Mouse (Mus musculus) heart, embryonic 10.5 days (tissue): ENCODE measurements around the gene Gns. TPM values are rescaled to one million over a fixed set of nuclear protein-coding genes. Genes with fewer than 3 reads are reported as not detected.
"Not testable (repeated sequence)": the region's sequence is repeated elsewhere in the genome, so short reads cannot be mapped to it uniquely, and the experiment has no call there.

Experiments
- DNase-seq: peaks from one replicate; pipeline ENCODE4 v3.0.0-alpha.2; 2017; ENCODE audit warnings: low spot score
- H3K27ac ChIP-seq: fragments of 300-500 bp; sonication (generic); 2 replicates; pipeline ENCODE4 v1.5.1; 2016; ENCODE audit warnings: mild to moderate bottlenecking
- H3K27me3 ChIP-seq: fragments of 300-500 bp; sonication (generic); 2 replicates; pipeline ENCODE4 v1.6.1; 2016; ENCODE audit warnings: mild to moderate bottlenecking; ENCODE audit not compliant: poor library complexity, insufficient read depth, severe bottlenecking
- H3K36me3 ChIP-seq: fragments of 300-500 bp; sonication (generic); 2 replicates; pipeline ENCODE4 v1.6.1; 2016; ENCODE audit warnings: mild to moderate bottlenecking, moderate library complexity
- H3K4me1 ChIP-seq: fragments of 300-500 bp; sonication (generic); 2 replicates; pipeline ENCODE4 v1.6.1; 2016; ENCODE audit warnings: mild to moderate bottlenecking
- H3K4me3 ChIP-seq: fragments of 300-500 bp; sonication (generic); 2 replicates; pipeline ENCODE4 v1.5.1; 2016; ENCODE audit warnings: mild to moderate bottlenecking, moderate library complexity
- H3K9me3 ChIP-seq: fragments of 300-500 bp; sonication (generic); 2 replicates; pipeline ENCODE4 v1.6.1; 2016; ENCODE audit warnings: mild to moderate bottlenecking, moderate library complexity
- WGBS: fragments of 180-500 bp; shearing (Covaris S2); methylation state at CpG from one replicate; pipeline ENCODE4 v1.1.7; 2016; 5-methylcytosine and 5-hydroxymethylcytosine counted together
- polyA plus RNA-seq: library from polyadenylated mRNA; unstranded; fragments of >200 nt; fragmentation: Nextera tagmentation; extraction: Ambion mirVana; gene quantifications from 2 replicates; pipeline ENCODE4 v1.2.1, GENCODE M21; 2016

Gene Gns
- 31.4 and 33.6 TPM in 2 replicates for polyA plus RNA-seq

GRCm38 (mm10) chr10:121364801-121365564 is at the start of gene Gns:
Gene Gns, plus strand, starts transcription at chr10:121365090.
- Histone ChIP-seq H3K27me3 (no peaks in the 10 kb centered on the region), H3K36me3 (peaks cover 11% of the 10 kb centered on the region), H3K4me3 (peak within 1 kb of the TSS; percentile 94), H3K27ac (peak within 1 kb of the TSS; percentile 91), H3K4me1 (peaks cover 18% of the 10 kb centered on the region), H3K9me3 (no peaks in the 10 kb centered on the region)
- DNase-seq, result peak; percentile 97
- under 1% methylated on average over 72 of the region's 72 CpGs for WGBS

- no peaks in the 10 kb centered on the region for H3K9me3 ChIP-seq
- H3K4me1 ChIP-seq, result peaks cover 12% of the 10 kb centered on the region
- no peak overlapping the region for H3K27ac ChIP-seq
- peaks cover 59% of the 10 kb centered on the region for H3K27me3 ChIP-seq
- WGBS, result 25% methylated on average over 27 of the region's 27 CpGs
- peak overlapping the region; percentile 35; the same call in 1 of the 2 replicates for H3K4me3 ChIP-seq
- DNase-seq, result no peak
- H3K36me3 ChIP-seq, result no peaks in the 10 kb centered on the region; the same call in 1 of the 2 replicates
These were observed 49.3 kb upstream of the Gns start for GRCm38 (mm10) chr10:121315321-121316283.

GRCm38 (mm10) chr10:121316361-121316760 is 48.5 kb upstream of the Gns start:
- peaks cover 52% of the 10 kb centered on the region for H3K27me3 ChIP-seq
- DNase-seq, result no peak
- no peaks in the 10 kb centered on the region for H3K9me3 ChIP-seq
- WGBS, result 76% methylated on average over 10 of the region's 10 CpGs
- no peak overlapping the region for H3K4me3 ChIP-seq
- H3K27ac ChIP-seq, result no peak overlapping the region
- H3K4me1 ChIP-seq, result peaks cover 6% of the 10 kb centered on the region; the same call in 1 of the 2 replicates
- no peaks in the 10 kb centered on the region; the same call in 1 of the 2 replicates for H3K36me3 ChIP-seq

GRCm38 (mm10) chr10:121318397-121318950 is 46.4 kb upstream of the Gns start:
- Histone ChIP-seq H3K9me3 (no peaks in the 10 kb centered on the region), H3K27me3 (peaks cover 31% of the 10 kb centered on the region), H3K4me3 (no peak overlapping the region), H3K36me3 (no peaks in the 10 kb centered on the region; the same call in 1 of the 2 replicates), H3K4me1 (peaks cover 6% of the 10 kb centered on the region; the same call in 1 of the 2 replicates), H3K27ac (no peak overlapping the region)
- 79% methylated on average over 7 of the region's 7 CpGs for WGBS
- no peak for DNase-seq

GRCm38 (mm10) chr10:121323493-121323892 is 41.4 kb upstream of the Gns start:
- no peaks in the 10 kb centered on the region for H3K27me3 ChIP-seq
- no peak overlapping the region for H3K4me3 ChIP-seq
- H3K4me1 ChIP-seq, result no peaks in the 10 kb centered on the region
- H3K9me3 ChIP-seq, result no peaks in the 10 kb centered on the region
- H3K36me3 ChIP-seq, result no peaks in the 10 kb centered on the region
- H3K27ac ChIP-seq, result no peak overlapping the region
- DNase-seq, result no peak
- WGBS, result 85% methylated on average over 7 of the region's 7 CpGs

GRCm38 (mm10) chr10:121326167-121326566 is 38.7 kb upstream of the Gns start:
- no peaks in the 10 kb centered on the region for H3K36me3 ChIP-seq
- no peaks in the 10 kb centered on the region for H3K4me1 ChIP-seq
- no peak for DNase-seq
- H3K4me3 ChIP-seq, result no peak overlapping the region
- no peaks in the 10 kb centered on the region for H3K9me3 ChIP-seq
- no peak overlapping the region for H3K27ac ChIP-seq
- H3K27me3 ChIP-seq, result no peaks in the 10 kb centered on the region

- DNase-seq, result no peak
- Histone ChIP-seq H3K27ac (no peak overlapping the region), H3K27me3 (no peaks in the 10 kb centered on the region), H3K9me3 (no peaks in the 10 kb centered on the region), H3K36me3 (no peaks in the 10 kb centered on the region), H3K4me1 (no peaks in the 10 kb centered on the region), H3K4me3 (no peak overlapping the region)
- WGBS, result 76% methylated on average over 4 of the region's 4 CpGs
These were observed 35.3 kb upstream of the Gns start for GRCm38 (mm10) chr10:121329586-121329985.

- 13% methylated on average over 7 of the region's 7 CpGs for WGBS
- no peak for DNase-seq
- H3K4me1 ChIP-seq, result no peaks in the 10 kb centered on the region
- H3K4me3 ChIP-seq, result no peak overlapping the region
- no peaks in the 10 kb centered on the region for H3K9me3 ChIP-seq
- no peak overlapping the region for H3K27ac ChIP-seq
- H3K36me3 ChIP-seq, result no peaks in the 10 kb centered on the region
- no peaks in the 10 kb centered on the region for H3K27me3 ChIP-seq
These were observed 34.0 kb upstream of the Gns start for GRCm38 (mm10) chr10:121330940-121331339.

GRCm38 (mm10) chr10:121334576-121334975 is 30.3 kb upstream of the Gns start:
- no peaks in the 10 kb centered on the region for H3K36me3 ChIP-seq
- no peaks in the 10 kb centered on the region for H3K27me3 ChIP-seq
- no peaks in the 10 kb centered on the region for H3K4me1 ChIP-seq
- DNase-seq, result no peak
- H3K9me3 ChIP-seq, result no peaks in the 10 kb centered on the region
- no peak overlapping the region for H3K4me3 ChIP-seq
- 72% methylated on average over 3 of the region's 3 CpGs for WGBS
- no peak overlapping the region for H3K27ac ChIP-seq

GRCm38 (mm10) chr10:121336536-121336935 is 28.4 kb upstream of the Gns start:
- WGBS, result 54% methylated on average over 14 of the region's 14 CpGs
- H3K4me1 ChIP-seq, H3K9me3 ChIP-seq, H3K36me3 ChIP-seq, H3K27me3 ChIP-seq, H3K27ac ChIP-seq, H3K4me3 ChIP-seq, DNase-seq: not testable (repeated sequence)

- Histone ChIP-seq H3K27me3 (no peaks in the 10 kb centered on the region; the same call in 1 of the 2 replicates), H3K36me3 (no peaks in the 10 kb centered on the region), H3K4me1 (peaks cover 9% of the 10 kb centered on the region), H3K27ac (no peak overlapping the region), H3K9me3 (no peaks in the 10 kb centered on the region), H3K4me3 (no peak overlapping the region)
- peak; percentile 30 for DNase-seq
- 65% methylated on average over 11 of the region's 11 CpGs for WGBS
These were observed 23.9 kb upstream of the Gns start for GRCm38 (mm10) chr10:121340754-121341593.

GRCm38 (mm10) chr10:121342260-121342659 is 22.6 kb upstream of the Gns start:
- 92% methylated on average over 10 of the region's 10 CpGs for WGBS
- DNase-seq, result no peak
- Histone ChIP-seq H3K27ac (no peak overlapping the region), H3K4me1 (peaks cover 9% of the 10 kb centered on the region), H3K36me3 (no peaks in the 10 kb centered on the region), H3K4me3 (no peak overlapping the region), H3K9me3 (no peaks in the 10 kb centered on the region), H3K27me3 (peaks cover 4% of the 10 kb centered on the region; the same call in 1 of the 2 replicates)
